Mouse (Mus musculus): Measurements from ENCODE around the gene Rsc1a1.

Rsc1a1 gene

GRCm38 (mm10) chr4:141655908-141656608, 29.3 kb downstream of the Rsc1a1 start:
- no peak for DNase-seq (ENCODE audit: low read depth, low spot score)

- no peak for DNase-seq (ENCODE audit: low read depth, low spot score)
Measured at GRCm38 (mm10) chr4:141654509-141654908, 30.9 kb downstream of the Rsc1a1 start.

- DNase-seq (ENCODE audit: low read depth, low spot score) = no peak
Measured at GRCm38 (mm10) chr4:141653813-141654212, 31.6 kb downstream of the Rsc1a1 start.

GRCm38 (mm10) chr4:141653044-141653443, 32.4 kb downstream of the Rsc1a1 start:
- DNase-seq (ENCODE audit: low read depth, low spot score) = no peak

- no peak for DNase-seq (ENCODE audit: low read depth, low spot score)
Measured at GRCm38 (mm10) chr4:141651944-141652343, 33.5 kb downstream of the Rsc1a1 start.

- DNase-seq (ENCODE audit: low read depth, low spot score) = no peak
Measured at GRCm38 (mm10) chr4:141651286-141651685, 34.1 kb downstream of the Rsc1a1 start.

- DNase-seq (ENCODE audit: low read depth, low spot score) = no peak
Measured at GRCm38 (mm10) chr4:141649244-141649643, 36.2 kb downstream of the Rsc1a1 start.

GRCm38 (mm10) chr4:141648262-141648661, 37.1 kb downstream of the Rsc1a1 start:
- no peak for DNase-seq (ENCODE audit: low read depth, low spot score)

GRCm38 (mm10) chr4:141647187-141647586, 38.2 kb downstream of the Rsc1a1 start:
- no peak for DNase-seq (ENCODE audit: low read depth, low spot score)

- no peak for DNase-seq (ENCODE audit: low read depth, low spot score)
Measured at GRCm38 (mm10) chr4:141645988-141646387, 39.4 kb downstream of the Rsc1a1 start.

GRCm38 (mm10) chr4:141643118-141643855, 42.1 kb downstream of the Rsc1a1 start:
- DNase-seq (ENCODE audit: low read depth, low spot score) = no peak

- no peak for DNase-seq (ENCODE audit: low read depth, low spot score)
Measured at GRCm38 (mm10) chr4:141641961-141642811, 43.2 kb downstream of the Rsc1a1 start.

- no peak for DNase-seq (ENCODE audit: low read depth, low spot score)
Measured at GRCm38 (mm10) chr4:141641353-141641771, 44.0 kb downstream of the Rsc1a1 start.

GRCm38 (mm10) chr4:141639474-141639873, 45.9 kb downstream of the Rsc1a1 start:
- no peak for DNase-seq (ENCODE audit: low read depth, low spot score)

- no peak for DNase-seq (ENCODE audit: low read depth, low spot score)
Measured at GRCm38 (mm10) chr4:141636693-141637092, 48.7 kb downstream of the Rsc1a1 start.

GRCm38 (mm10) chr4:141635991-141636390, 49.4 kb downstream of the Rsc1a1 start:
- no peak for DNase-seq (ENCODE audit: low read depth, low spot score)
